Mouse (Mus musculus): Measurements from ENCODE around the gene Iba57. TPM values are rescaled to one million over a fixed set of nuclear protein-coding genes. Genes with fewer than 3 reads are reported as not detected.

The Iba57 gene
- total RNA-seq, 2 experiments from 2014 or later: 9.9 to 10.0 TPM

- no peak for DNase-seq (ENCODE audit: low spot score in 2 of 2)
Measured at GRCm38 (mm10) chr11:59135051-59135820, 28.3 kb downstream of the Iba57 start.

- no peak for DNase-seq (ENCODE audit: low spot score in 2 of 2)
Measured at GRCm38 (mm10) chr11:59134373-59134997, 29.1 kb downstream of the Iba57 start.

GRCm38 (mm10) chr11:59132065-59132464 lies 31.5 kb downstream of the Iba57 start:
- no peak for DNase-seq (ENCODE audit: low spot score in 2 of 2)

- DNase-seq (ENCODE audit: low spot score in 2 of 2): no peak
Measured at GRCm38 (mm10) chr11:59131348-59131919, 32.1 kb downstream of the Iba57 start.

- no peak for DNase-seq (ENCODE audit: low spot score in 2 of 2)
Measured at GRCm38 (mm10) chr11:59130782-59131181, 32.8 kb downstream of the Iba57 start.

GRCm38 (mm10) chr11:59105945-59106344 lies 57.6 kb downstream of the Iba57 start:
- DNase-seq (ENCODE audit: low spot score in 2 of 2): no peak

Other genes with a start within 250 kb of the Iba57 start
- under 1 TPM in 1 of 2 experiments, not detected in 1; 0.18 TPM for gene Btnl10, start 245.8 kb downstream of the Iba57 start, total RNA-seq (2021)
- 100 to 1,000 TPM; 161 to 162 TPM for gene Rnf187, start 224.8 kb downstream of the Iba57 start, total RNA-seq (2021)
- gene Hist3h2ba, start 214.8 kb downstream of the Iba57 start, total RNA-seq (2021): 10 to 100 TPM in 1 of 2 experiments, 1 to 10 TPM in 1; 9.8 to 17.0 TPM
- gene Hist3h2a, start 209.1 kb downstream of the Iba57 start, total RNA-seq (2021): 10 to 100 TPM; 37.1 to 42.7 TPM
- gene Trim17, start 209.1 kb downstream of the Iba57 start, total RNA-seq (2021): under 1 TPM; 0.23 to 0.29 TPM
- 10 to 100 TPM; 16.7 to 19.6 TPM for gene Trim11, start 185.6 kb downstream of the Iba57 start, total RNA-seq (2021)
- gene Obscn, start 27.3 kb downstream of the Iba57 start, total RNA-seq (2021): 100 to 1,000 TPM; 462 to 554 TPM
- 1 to 10 TPM; 1.7 to 2.1 TPM for gene Gjc2, start 19.5 kb upstream of the Iba57 start, total RNA-seq (2021)
- gene Guk1, start 28.5 kb upstream of the Iba57 start, total RNA-seq (2021): 10 to 100 TPM; 27.4 to 29.9 TPM
- gene Mrpl55, start 38.7 kb upstream of the Iba57 start, total RNA-seq (2021): 10 to 100 TPM; 29.8 to 35.1 TPM
- gene 2310033P09Rik, start 44.6 kb upstream of the Iba57 start, total RNA-seq (2021): 1 to 10 TPM; 7.8 to 8.1 TPM
- gene Arf1, start 64.5 kb upstream of the Iba57 start, total RNA-seq (2021): 100 to 1,000 TPM; 264 to 267 TPM
- gene Wnt3a, start 127.0 kb upstream of the Iba57 start, total RNA-seq (2021): not detected
- 10 to 100 TPM; 12.8 to 15.4 TPM for gene Wnt9a, start 143.2 kb upstream of the Iba57 start, total RNA-seq (2021)
- gene Prss38, start 211.9 kb upstream of the Iba57 start, total RNA-seq (2021): not detected

All from gastrocnemius, postnatal 4 days (tissue).